Mouse (Mus musculus) T-helper 17 cell (primary cell): ENCODE measurements around the gene 5730522E02Rik.
"Not testable (repeated sequence)": the region's sequence is repeated elsewhere in the genome, so short reads cannot be mapped to it uniquely, and the experiment has no call there.

Experiments used
- in situ Hi-C, 2 experiments: fragments of 300-600 bp; cut with MboI, MseI; formaldehyde crosslinking; loops; 1 replicate in 1 of 2; 2 replicates in 1 of 2; pipeline ENCODE4 v1.15.1; 2025; ENCODE audit warnings: high pct_unique_total_duplicates in 2 of 2

5730522E02Rik gene

GRCm38 (mm10) chr11:26210582-26211180 lies at the start of gene 5730522E02Rik:
Gene 5730522E02Rik, minus strand, starts transcription at chr11:26210763.
- in situ Hi-C loops, result no loop called here

GRCm38 (mm10) chr11:26236540-26236939 lies 26.0 kb upstream of the 5730522E02Rik start:
- in situ Hi-C loops, result no loop called here

- in situ Hi-C loops, result no loop called here
Measured at GRCm38 (mm10) chr11:26229895-26230294, 19.3 kb upstream of the 5730522E02Rik start.

- in situ Hi-C loops, result not testable (repeated sequence)
Measured at GRCm38 (mm10) chr11:26213643-26214042, 3.1 kb upstream of the 5730522E02Rik start.

- in situ Hi-C loops, result no loop called here
Measured at GRCm38 (mm10) chr11:26209811-26210581, 567 bp downstream of the 5730522E02Rik start.

GRCm38 (mm10) chr11:26203466-26203865 lies 7.1 kb downstream of the 5730522E02Rik start:
- in situ Hi-C loops, result loop anchor here in 1 of 2 experiments (5.0 kb wide), 1 partner anchor 749 kb away; no protein-coding TSS in a partner anchor

GRCm38 (mm10) chr11:26202842-26203241 lies 7.7 kb downstream of the 5730522E02Rik start:
- in situ Hi-C loops, result loop anchor here in 1 of 2 experiments (5.0 kb wide), 1 partner anchor 749 kb away; no protein-coding TSS in a partner anchor

- in situ Hi-C loops, result loop anchor here in 1 of 2 experiments (5.0 kb wide), 1 partner anchor 751 kb away; no protein-coding TSS in a partner anchor
Measured at GRCm38 (mm10) chr11:26201778-26202097, 8.8 kb downstream of the 5730522E02Rik start.

- in situ Hi-C loops, result loop anchor here in 1 of 2 experiments (5.0 kb wide), 1 partner anchor 751 kb away; no protein-coding TSS in a partner anchor
Measured at GRCm38 (mm10) chr11:26200970-26201777, 9.4 kb downstream of the 5730522E02Rik start.

GRCm38 (mm10) chr11:26195468-26195867 lies 15.1 kb downstream of the 5730522E02Rik start:
- in situ Hi-C loops, result no loop called here

GRCm38 (mm10) chr11:26187231-26187967 lies 23.2 kb downstream of the 5730522E02Rik start:
- in situ Hi-C loops, result no loop called here

GRCm38 (mm10) chr11:26170572-26170971 lies 40.0 kb downstream of the 5730522E02Rik start:
- in situ Hi-C loops, result no loop called here

GRCm38 (mm10) chr11:26167609-26167971 lies 43.0 kb downstream of the 5730522E02Rik start:
- in situ Hi-C loops, result no loop called here

GRCm38 (mm10) chr11:26166966-26167608 lies 43.5 kb downstream of the 5730522E02Rik start:
- in situ Hi-C loops, result no loop called here

GRCm38 (mm10) chr11:26164651-26165259 lies 45.8 kb downstream of the 5730522E02Rik start:
- in situ Hi-C loops, result no loop called here

GRCm38 (mm10) chr11:26161354-26161753 lies 49.2 kb downstream of the 5730522E02Rik start:
- in situ Hi-C loops, result no loop called here

- in situ Hi-C loops, result no loop called here
Measured at GRCm38 (mm10) chr11:26159033-26159432, 51.5 kb downstream of the 5730522E02Rik start.

GRCm38 (mm10) chr11:26140024-26140423 lies 70.5 kb downstream of the 5730522E02Rik start:
- in situ Hi-C loops, result no loop called here

- in situ Hi-C loops, result no loop called here
Measured at GRCm38 (mm10) chr11:26138013-26138412, 72.5 kb downstream of the 5730522E02Rik start.

- in situ Hi-C loops, result no loop called here
Measured at GRCm38 (mm10) chr11:26130911-26131310, 79.7 kb downstream of the 5730522E02Rik start.
